Mouse (Mus musculus) lung, postnatal 0 days (tissue): ENCODE data around the gene Acoxl.

Experiments used
- CTCF ChIP-seq: IDR thresholded peaks from 2 replicates; pipeline ENCODE4 v1.5.1; 2016; ENCODE audit warnings: antibody characterized with exemption, mild to moderate bottlenecking
- EP300 ChIP-seq: IDR thresholded peaks from 2 replicates; pipeline ENCODE4 v1.6.1; 2016; ENCODE audit warnings: antibody characterized with exemption, mild to moderate bottlenecking, control low read depth

DNA sequence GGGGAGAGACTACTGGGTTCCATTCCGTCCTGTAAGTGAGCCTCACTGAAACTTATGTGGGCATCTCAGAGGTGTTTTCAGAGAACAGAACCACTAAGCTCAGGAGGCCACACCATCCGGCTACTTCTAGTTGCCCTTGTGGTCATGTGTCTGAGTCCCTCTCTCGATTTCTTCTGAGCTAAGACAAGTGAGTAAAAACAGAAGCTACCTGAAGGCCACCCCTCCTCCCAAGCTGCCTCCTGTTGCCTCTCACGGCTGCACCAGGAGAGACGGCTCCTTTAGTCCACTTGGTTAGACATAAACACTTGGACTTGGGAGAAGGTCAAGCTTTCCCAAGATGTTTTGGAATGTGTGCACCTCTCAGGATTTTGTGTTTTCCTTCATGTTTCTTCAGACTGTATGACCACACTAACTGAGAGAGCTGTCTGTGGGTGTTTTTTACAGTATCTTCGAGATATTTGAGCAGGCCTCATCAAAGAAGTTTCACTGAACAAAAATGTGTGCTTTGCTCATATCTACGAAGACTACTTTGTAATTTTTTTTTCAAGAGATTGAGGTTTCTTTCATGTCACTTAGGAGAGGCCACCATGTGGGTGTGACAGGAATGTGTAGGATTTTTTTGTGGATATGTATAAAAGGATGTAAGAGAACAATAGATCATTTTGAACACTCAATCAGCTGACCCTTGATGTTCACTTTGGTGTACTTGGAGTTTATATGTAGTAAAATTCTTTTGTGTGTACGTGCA lies 249.3 kb downstream of the Acoxl start:
- TF ChIP-seq CTCF, result no peak
- TF ChIP-seq EP300, result no peak
